ENCODE assay signal across 24 mouse cellular contexts in the genomic region with DNA sequence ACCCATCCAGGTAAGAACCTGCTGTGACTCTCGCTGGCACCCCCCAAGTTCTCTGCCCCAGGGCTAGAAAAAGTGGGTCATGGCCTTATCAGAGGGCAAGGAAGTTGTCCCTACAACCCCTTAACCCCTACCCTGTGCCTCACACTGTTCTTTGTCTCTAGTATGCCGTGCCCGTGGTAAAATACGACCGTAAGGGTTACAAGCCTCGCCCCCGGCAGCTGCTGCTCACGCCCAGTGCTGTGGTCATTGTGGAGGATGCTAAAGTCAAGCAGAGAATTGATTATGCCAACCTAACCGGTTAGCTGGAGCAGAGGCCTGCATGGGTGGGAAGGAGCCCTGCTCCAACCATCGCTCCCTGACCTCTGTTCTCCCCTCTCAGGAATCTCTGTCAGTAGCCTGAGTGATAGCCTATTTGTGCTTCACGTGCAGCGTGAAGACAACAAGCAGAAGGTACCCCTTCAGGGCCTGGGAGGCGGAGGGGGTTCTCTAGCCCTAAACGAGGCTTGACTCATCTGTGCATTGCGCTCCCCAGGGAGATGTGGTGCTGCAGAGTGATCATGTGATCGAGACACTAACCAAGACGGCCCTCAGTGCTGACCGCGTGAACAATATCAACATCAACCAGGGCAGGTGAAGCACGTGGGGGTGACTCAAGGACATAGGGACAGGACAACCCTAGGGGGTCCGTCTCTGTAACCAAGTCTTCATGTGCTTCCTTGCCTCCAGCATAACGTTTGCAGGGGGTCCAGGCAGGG. TPM values are rescaled to one million over a fixed set of nuclear protein-coding genes. Genes with fewer than 3 reads are reported as not detected.
DNase-seq lines count a peak whose midpoint lies in the region; ATAC-seq and TF ChIP-seq lines count a peak whose summit lies in the region.
"Had no signal": no experiment of that assay in that cellular context is flagged by ENCODE, and none has a peak within 500 bp of the region (broad histone marks: within the 10 kb centered on the region; RNA-seq: fewer than 3 reads in every experiment).

No protein-coding gene starts in this region.

- 0 out of 2 replicates have a peak, but pooled peaks have one; percentile 17 for ATAC-seq in hindbrain, embryonic 13.5 days (ENCODE audit: low FRiP score)
- ATAC-seq in hindbrain, embryonic 16.5 days: no peak
- no peak for ATAC-seq in erythroid progenitor cell, adult 5-6 weeks (replicated peaks; ENCODE audit: low FRiP score, poor library complexity, severe bottlenecking)
- ATAC-seq: CD4-positive, CD25-positive, alpha-beta regulatory T cell, adult 4 months; forebrain, embryonic 13.5 days; forebrain, embryonic 15.5 days; forebrain, postnatal 0 days had no signal

- H3K27ac ChIP-seq in heart, adult 2 months: no peak overlapping the region
- no peak overlapping the region for H3K27ac ChIP-seq in hindbrain, embryonic 13.5 days
- H3K27ac ChIP-seq in hindbrain, embryonic 16.5 days (ENCODE audit: low read depth, low read length): no peak overlapping the region
- H3K27ac ChIP-seq in CH12.LX (ENCODE audit: insufficient read depth, low read depth): no peak overlapping the region
- H3K27ac ChIP-seq: embryonic facial prominence, embryonic 13.5 days; embryonic facial prominence, embryonic 15.5 days; forebrain, embryonic 13.5 days; forebrain, embryonic 15.5 days had no signal

- no peak overlapping the region for H3K9ac ChIP-seq in heart, adult 2 months (ENCODE audit: low read depth, low read length)
- no peak overlapping the region for H3K9ac ChIP-seq in hindbrain, embryonic 13.5 days
- H3K9ac ChIP-seq in hindbrain, embryonic 16.5 days (ENCODE audit: low read depth, low read length): no peak overlapping the region
- no peak overlapping the region for H3K9ac ChIP-seq in CH12.LX (ENCODE audit: insufficient read depth, low read depth)
- H3K9ac ChIP-seq: embryonic facial prominence, embryonic 13.5 days; embryonic facial prominence, embryonic 15.5 days; forebrain, embryonic 13.5 days; forebrain, embryonic 15.5 days; forebrain, postnatal 0 days had no signal

- dilution Hi-C loops in CH12.LX (cut with MboI; ENCODE audit: extremely low pct_ligation_motif_present, extremely low pct_unique_long_range_greater_than_20kb, low sequenced_read_pairs): no loop called here

- no peaks in the 10 kb centered on the region for H3K36me3 ChIP-seq in heart, adult 2 months (ENCODE audit: control insufficient read depth, insufficient read depth, low read length)
- peaks cover 31% of the 10 kb centered on the region for H3K36me3 ChIP-seq in hindbrain, embryonic 13.5 days
- H3K36me3 ChIP-seq in hindbrain, embryonic 16.5 days (ENCODE audit: control insufficient read depth, insufficient read depth, low read length): peaks cover 16% of the 10 kb centered on the region; the same call in 1 of the 2 replicates
- peaks cover 66 to 77% of the 10 kb centered on the region in 2 experiments for H3K36me3 ChIP-seq in CH12.LX (replicated peaks in 1 of 2; ENCODE audit: control insufficient read depth in 1 of 2, insufficient read depth in 1 of 2, low read length in 1 of 2)

- in situ Hi-C loops in CH12.LX (cut with MboI; ENCODE audit: low pct_ligation_motif_present, low pct_unique_long_range_greater_than_20kb, low sequenced_read_pairs): no loop called here

- H3K27me3 ChIP-seq in heart, adult 2 months (ENCODE audit: control insufficient read depth, insufficient read depth, low read length): no peaks in the 10 kb centered on the region
- H3K27me3 ChIP-seq in hindbrain, embryonic 13.5 days: no peaks in the 10 kb centered on the region
- H3K27me3 ChIP-seq in hindbrain, embryonic 16.5 days (replicated peaks; ENCODE audit: control insufficient read depth, insufficient read depth, low read length): no peaks in the 10 kb centered on the region
- H3K27me3 ChIP-seq in CH12.LX (replicated peaks): no peaks in the 10 kb centered on the region
- H3K27me3 ChIP-seq: embryonic facial prominence, embryonic 13.5 days; embryonic facial prominence, embryonic 15.5 days; forebrain, embryonic 13.5 days; forebrain, embryonic 15.5 days had no signal

- DNase-seq in heart, adult 11 months: peak; percentile 91
- DNase-seq in heart, adult 2 months: no peak
- DNase-seq in CH12.LX (ENCODE audit: extremely low read depth): peak; percentile 35
- DNase-seq: adrenal gland, adult 2 months; adrenal gland, postnatal 10 days; adrenal gland, postnatal 25 days; B cell, adult 2 months; cerebellum, adult 11 months; cerebellum, adult 18-20 months; cerebellum, adult 8-10 months; cerebellum, adult 9-11 months; cerebellum, postnatal 14 days; cerebellum, postnatal 36 days; embryo, embryonic 11 days; forebrain, postnatal 0 days had no signal

- no peak overlapping the region for H3K4me2 ChIP-seq in hindbrain, embryonic 13.5 days
- no peak overlapping the region for H3K4me2 ChIP-seq in hindbrain, embryonic 16.5 days (ENCODE audit: low read length)
- no peak overlapping the region for H3K4me2 ChIP-seq in CH12.LX (ENCODE audit: insufficient read depth, low read depth, poor library complexity, severe bottlenecking)
- H3K4me2 ChIP-seq: embryonic facial prominence, embryonic 13.5 days; embryonic facial prominence, embryonic 15.5 days; forebrain, embryonic 13.5 days; forebrain, embryonic 15.5 days had no signal

- no peak overlapping the region for H3K4me3 ChIP-seq in heart, adult 2 months
- no peak overlapping the region for H3K4me3 ChIP-seq in hindbrain, embryonic 13.5 days
- H3K4me3 ChIP-seq in hindbrain, embryonic 16.5 days (ENCODE audit: low read length): no peak overlapping the region
- no peak overlapping the region for H3K4me3 ChIP-seq in CH12.LX (replicated peaks in 1 of 3; ENCODE audit: low read depth in 2 of 3, low read length in 2 of 3, poor library complexity in 1 of 3)
- H3K4me3 ChIP-seq: embryonic facial prominence, embryonic 13.5 days; embryonic facial prominence, embryonic 15.5 days; erythroblast, embryonic 14.5 days; forebrain, embryonic 13.5 days; forebrain, embryonic 15.5 days had no signal

- no peaks in the 10 kb centered on the region for H3K4me1 ChIP-seq in heart, adult 2 months (ENCODE audit: control insufficient read depth, insufficient read depth, low read length)
- peaks cover 5% of the 10 kb centered on the region; the same call in 1 of the 2 replicates for H3K4me1 ChIP-seq in hindbrain, embryonic 13.5 days (replicated peaks)
- no peaks in the 10 kb centered on the region for H3K4me1 ChIP-seq in hindbrain, embryonic 16.5 days (ENCODE audit: control insufficient read depth, insufficient read depth, low read depth, low read length)
- peaks cover 5% of the 10 kb centered on the region in 2 experiments; a peak in 2 of 4 replicates for H3K4me1 ChIP-seq in CH12.LX (ENCODE audit: control insufficient read depth in 1 of 2, insufficient read depth in 2 of 2)
- H3K4me1 ChIP-seq: embryonic facial prominence, embryonic 13.5 days; embryonic facial prominence, embryonic 15.5 days; forebrain, embryonic 13.5 days; forebrain, embryonic 15.5 days had no signal

- no peak for TF ChIP-seq RAD21 in CH12.LX (IDR thresholded peaks at IDR 0.05; ENCODE audit: low read depth, low read length)

- WGBS in heart, adult 2 months: 84% methylated on average over 22 of the region's 22 CpGs
- 78% methylated on average over 22 of the region's 22 CpGs for WGBS in hindbrain, embryonic 13.5 days
- 81% methylated on average over 22 of the region's 22 CpGs for WGBS in hindbrain, embryonic 16.5 days

- H3K9me3 ChIP-seq in hindbrain, embryonic 13.5 days: no peaks in the 10 kb centered on the region
- H3K9me3 ChIP-seq in hindbrain, embryonic 16.5 days (ENCODE audit: control insufficient read depth, low read length): no peaks in the 10 kb centered on the region
- H3K9me3 ChIP-seq in CH12.LX (replicated peaks; ENCODE audit: low read length): no peaks in the 10 kb centered on the region
- H3K9me3 ChIP-seq: embryonic facial prominence, embryonic 13.5 days; embryonic facial prominence, embryonic 15.5 days; forebrain, embryonic 13.5 days; forebrain, embryonic 15.5 days had no signal

- TF ChIP-seq EP300 in heart, adult 2 months (IDR thresholded peaks at IDR 0.05; ENCODE audit: insufficient read depth, low read depth, low read length): no peak
- TF ChIP-seq EP300 in CH12.LX (IDR thresholded peaks at IDR 0.05; ENCODE audit: low read length): no peak

- intact Hi-C loops in heart, adult 2 months (cut with DNase I): no loop called here

- H3K79me2 ChIP-seq in heart, adult 2 months (replicated peaks; ENCODE audit: control insufficient read depth, insufficient read depth, low read length): no peaks in the 10 kb centered on the region
- no peaks in the 10 kb centered on the region for H3K79me2 ChIP-seq in CH12.LX (replicated peaks; ENCODE audit: control insufficient read depth, extremely low read depth, insufficient read depth, poor library complexity, severe bottlenecking)

- TF ChIP-seq POLR2A in heart, adult 2 months (IDR thresholded peaks at IDR 0.05; ENCODE audit: insufficient read depth, low read depth, low read length): no peak
- no peak for TF ChIP-seq POLR2A in CH12.LX (IDR thresholded peaks at IDR 0.05; ENCODE audit: low read depth, low read length)

- TF ChIP-seq CTCF in heart, adult 2 months (IDR thresholded peaks at IDR 0.05): no peak
- no peak for TF ChIP-seq CTCF in CH12.LX (conservative IDR thresholded peaks at IDR 0.05 in 1 of 2, IDR thresholded peaks at IDR 0.05 in 1 of 2; ENCODE audit: low read depth in 2 of 2, low read length in 2 of 2)

RNA-seq across cellular contexts. Expression of a gene that starts 7.5 kb away (rescaled TPM):
- 10 to 100 TPM; 82.9 to 90.3 TPM for total RNA-seq in heart, adult 2 months (2021)
- 27.6 and 64.4 TPM in 2 replicates for polyA plus RNA-seq in heart, adult 2 months (2012; rRNA removed)
- polyA plus RNA-seq in hindbrain, embryonic 13.5 days (2015; fragmentation: Nextera tagmentation; extraction: Ambion mirVana): 120 TPM in 2 replicates
- polyA plus RNA-seq in hindbrain, embryonic 16.5 days (2015; fragmentation: Nextera tagmentation; extraction: Ambion mirVana): 106 and 109 TPM in 2 replicates
- total RNA-seq in CH12.LX (2012; rRNA removed) (37.8 and 42.2 TPM in 2 replicates), CH12.LX (2014; rRNA removed) (39.9 and 44.3 TPM in 2 replicates)
- polyA plus RNA-seq in CH12.LX (2012; ENCODE audit: insufficient read length, low read depth): 44.6 and 46.1 TPM in 2 replicates
- 32.1 and 41.5 TPM in 2 replicates for total RNA-seq in erythroid progenitor cell, adult 5-6 weeks (2015; ENCODE audit: low replicate concordance)
- 43.8 and 83.8 TPM in 2 replicates for total RNA-seq in erythroid progenitor cell, adult 5-6 weeks (2017; ENCODE audit: low replicate concordance)

RNA-seq across cellular contexts. Expression of a gene that starts 21.3 kb away (rescaled TPM):
- total RNA-seq in heart, adult 2 months (2021): 100 to 1,000 TPM in 1 of 2 experiments, 10 to 100 TPM in 1; 96.9 to 105 TPM
- polyA plus RNA-seq in heart, adult 2 months (2012; rRNA removed): 68.7 and 94.7 TPM in 2 replicates
- 8.8 and 9.6 TPM in 2 replicates for polyA plus RNA-seq in hindbrain, embryonic 13.5 days (2015; fragmentation: Nextera tagmentation; extraction: Ambion mirVana)
- 13.6 and 16.7 TPM in 2 replicates for polyA plus RNA-seq in hindbrain, embryonic 16.5 days (2015; fragmentation: Nextera tagmentation; extraction: Ambion mirVana)
- total RNA-seq in CH12.LX (2012; rRNA removed): 41.1 and 47.3 TPM in 2 replicates
- total RNA-seq in CH12.LX (2014; rRNA removed): 21.9 and 24.8 TPM in 2 replicates
- 46.6 and 52.0 TPM in 2 replicates for polyA plus RNA-seq in CH12.LX (2012; ENCODE audit: insufficient read length, low read depth)
- 15.5 and 22.2 TPM in 2 replicates for total RNA-seq in erythroid progenitor cell, adult 5-6 weeks (2015; ENCODE audit: low replicate concordance)
- 17.3 and 21.2 TPM in 2 replicates for total RNA-seq in erythroid progenitor cell, adult 5-6 weeks (2017; ENCODE audit: low replicate concordance)

RNA-seq across cellular contexts. Expression of a gene that starts 40.8 kb away (rescaled TPM):
- total RNA-seq in heart, adult 2 months (2021): 10 to 100 TPM; 24.5 to 30.2 TPM
- 42.8 and 59.8 TPM in 2 replicates for polyA plus RNA-seq in heart, adult 2 months (2012; rRNA removed)
- polyA plus RNA-seq in hindbrain, embryonic 13.5 days (2015; fragmentation: Nextera tagmentation; extraction: Ambion mirVana): 38.8 and 41.2 TPM in 2 replicates
- polyA plus RNA-seq in hindbrain, embryonic 16.5 days (2015; fragmentation: Nextera tagmentation; extraction: Ambion mirVana): 39.8 TPM in 2 replicates
- total RNA-seq in CH12.LX (2012; rRNA removed): 25.5 and 31.2 TPM in 2 replicates
- 40.7 and 41.9 TPM in 2 replicates for total RNA-seq in CH12.LX (2014; rRNA removed)
- 30.5 and 35.6 TPM in 2 replicates for polyA plus RNA-seq in CH12.LX (2012; ENCODE audit: insufficient read length, low read depth)
- 36.8 and 78.8 TPM in 2 replicates for total RNA-seq in erythroid progenitor cell, adult 5-6 weeks (2015; ENCODE audit: low replicate concordance)
- 38.4 and 46.3 TPM in 2 replicates for total RNA-seq in erythroid progenitor cell, adult 5-6 weeks (2017; ENCODE audit: low replicate concordance)

Comparison
In these comparisons a context has a peak if more than half of its experiments do, and no peak if none do; other contexts are left out.
1. DNase-seq: peak in heart, adult 11 months (single experiment) and CH12.LX (single experiment); none in heart, adult 2 months (0 of 2).